Mouse (Mus musculus) hindlimb bud, embryonic 11.5 days (tissue): Measurements from ENCODE around the gene Klf16.

ENCODE experiments used
- DNase-seq: peaks from one replicate; pipeline ENCODE4 v3.0.0-alpha.2; 2012; ENCODE audit warnings: low read depth, low spot score; ENCODE audit errors: extremely low spot score

Gene Klf16

GRCm38 (mm10) chr10:80547539-80547938 lies 29.6 kb downstream of the Klf16 start:
- DNase-seq = no peak

GRCm38 (mm10) chr10:80546945-80547344 lies 30.2 kb downstream of the Klf16 start:
- no peak for DNase-seq

GRCm38 (mm10) chr10:80545590-80545989 lies 31.5 kb downstream of the Klf16 start:
- no peak for DNase-seq

GRCm38 (mm10) chr10:80543873-80544272 lies 33.2 kb downstream of the Klf16 start:
- DNase-seq = no peak

GRCm38 (mm10) chr10:80539493-80539892 lies 37.6 kb downstream of the Klf16 start:
- DNase-seq = no peak

GRCm38 (mm10) chr10:80538710-80539394 lies 38.3 kb downstream of the Klf16 start, which contains the start of gene Atp8b3:
Gene Atp8b3 (minus strand): TSS chr10:80539124.
- DNase-seq = no peak

GRCm38 (mm10) chr10:80538180-80538579 lies 38.9 kb downstream of the Klf16 start:
- DNase-seq = no peak

GRCm38 (mm10) chr10:80535711-80536110 lies 41.4 kb downstream of the Klf16 start:
- DNase-seq = no peak

- DNase-seq = no peak
Observed at GRCm38 (mm10) chr10:80535071-80535470, 42.0 kb downstream of the Klf16 start.

GRCm38 (mm10) chr10:80533704-80534103 lies 43.4 kb downstream of the Klf16 start:
- DNase-seq = no peak

- no peak for DNase-seq
Observed at GRCm38 (mm10) chr10:80532783-80533182, 44.3 kb downstream of the Klf16 start.

- DNase-seq = no peak
Observed at GRCm38 (mm10) chr10:80526172-80526571, 50.9 kb downstream of the Klf16 start.

- no peak for DNase-seq
Observed at GRCm38 (mm10) chr10:80523299-80523698, 53.8 kb downstream of the Klf16 start.

GRCm38 (mm10) chr10:80519287-80519686 lies 57.8 kb downstream of the Klf16 start:
- no peak for DNase-seq
